Mouse (Mus musculus): ENCODE data around the gene Tbc1d16.

Tbc1d16 gene

DNA sequence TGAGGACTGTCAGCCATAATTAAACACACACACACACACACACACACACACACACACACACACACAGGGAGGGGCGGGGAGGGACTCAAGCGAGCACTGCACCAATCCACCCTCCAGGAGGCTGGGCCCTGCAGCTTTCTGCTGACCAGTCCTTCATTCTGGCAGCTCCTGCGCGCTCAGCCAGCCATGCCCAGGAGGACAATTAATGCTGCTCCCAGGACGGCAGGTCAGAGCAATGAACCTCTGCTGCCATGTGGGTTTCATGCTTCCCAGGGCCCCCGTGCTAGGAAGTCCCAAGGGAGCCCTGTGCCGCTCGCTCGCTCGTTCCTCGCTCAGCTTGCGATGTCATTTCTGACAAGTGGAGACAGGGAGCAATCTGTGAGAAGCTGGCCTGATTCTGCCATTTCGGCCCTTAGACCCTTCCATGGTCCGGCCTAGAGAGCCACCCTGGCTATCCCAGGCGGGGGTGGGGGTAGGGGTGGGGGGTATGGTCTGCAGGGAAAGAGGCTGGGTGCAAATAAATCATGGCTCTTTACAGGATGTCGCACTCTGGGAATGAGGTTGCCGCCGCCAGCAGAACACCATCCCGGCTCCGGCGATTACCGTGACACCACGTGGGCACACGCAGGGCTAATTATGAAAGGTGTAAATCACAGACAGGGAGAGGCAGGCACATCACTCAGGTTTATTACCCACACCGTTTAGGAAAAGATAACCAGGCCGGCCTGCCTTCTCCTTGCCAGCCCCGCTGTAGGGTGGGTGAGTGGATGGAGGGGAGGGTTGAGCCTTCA, 51.7 kb downstream of the Tbc1d16 start:
- no peak for DNase-seq (ENCODE audit: low read depth)

DNA sequence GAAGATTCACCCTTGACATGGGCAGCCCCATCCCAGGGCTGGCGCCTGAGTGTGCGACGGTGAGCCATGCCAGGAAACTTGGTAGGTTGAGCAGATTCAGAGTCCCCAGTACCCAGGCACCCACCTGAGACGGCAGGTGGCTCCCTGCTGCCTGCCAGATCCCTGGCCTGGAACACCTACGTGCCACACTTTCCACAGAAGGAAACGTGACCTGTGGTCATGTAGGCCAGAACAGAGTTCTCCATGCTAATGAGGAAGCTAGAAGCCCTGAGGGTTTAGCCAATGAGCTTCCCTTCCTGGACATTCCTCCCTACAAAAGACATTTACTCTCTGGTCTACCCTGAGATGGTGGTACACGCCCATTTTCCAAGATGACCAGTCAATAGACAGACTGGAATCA, 56.7 kb downstream of the Tbc1d16 start:
- no peak for DNase-seq (ENCODE audit: low read depth)

GRCm38 (mm10) chr11:119168851-119169250, 59.4 kb downstream of the Tbc1d16 start:
- DNase-seq (ENCODE audit: low read depth) = no peak

DNA sequence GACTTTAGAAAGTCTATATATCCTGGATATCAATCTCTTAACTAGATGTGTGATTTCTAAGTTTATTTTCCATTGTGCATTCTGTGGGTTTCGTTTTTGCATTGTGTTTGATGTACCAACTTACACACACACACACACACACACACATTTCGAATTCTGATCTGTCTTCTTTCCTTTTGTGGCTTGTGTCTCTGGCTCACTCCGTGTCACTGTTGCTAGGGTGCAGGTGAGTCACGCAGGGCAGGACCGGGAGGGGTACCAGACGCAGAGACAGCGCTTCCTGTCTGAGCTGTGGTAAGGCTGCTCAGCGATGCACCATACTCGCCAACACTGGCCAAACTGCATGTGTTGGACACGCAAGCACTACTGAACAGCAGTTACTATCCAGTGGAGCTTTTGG, 62.3 kb downstream of the Tbc1d16 start:
- DNase-seq (ENCODE audit: low read depth) = peak; percentile 94

GRCm38 (mm10) chr11:119164375-119164774, 63.9 kb downstream of the Tbc1d16 start:
- DNase-seq (ENCODE audit: low read depth) = peak; percentile 82

GRCm38 (mm10) chr11:119163734-119163992, 64.6 kb downstream of the Tbc1d16 start:
- no peak for DNase-seq (ENCODE audit: low read depth)

- peak; percentile 87 for DNase-seq (ENCODE audit: low read depth)
These were observed 65.2 kb downstream of the Tbc1d16 start for GRCm38 (mm10) chr11:119162959-119163733.

- peak; percentile 47 for DNase-seq (ENCODE audit: low read depth)
These were observed 66.6 kb downstream of the Tbc1d16 start for GRCm38 (mm10) chr11:119161665-119162064.

GRCm38 (mm10) chr11:119160050-119160449, 68.2 kb downstream of the Tbc1d16 start:
- peak; percentile 88 for DNase-seq (ENCODE audit: low read depth)

GRCm38 (mm10) chr11:119159496-119159895, 68.8 kb downstream of the Tbc1d16 start:
- DNase-seq (ENCODE audit: low read depth) = peak; percentile 68

- DNase-seq (ENCODE audit: low read depth) = peak; percentile 43
These were observed 70.7 kb downstream of the Tbc1d16 start for GRCm38 (mm10) chr11:119157377-119158189.

DNA sequence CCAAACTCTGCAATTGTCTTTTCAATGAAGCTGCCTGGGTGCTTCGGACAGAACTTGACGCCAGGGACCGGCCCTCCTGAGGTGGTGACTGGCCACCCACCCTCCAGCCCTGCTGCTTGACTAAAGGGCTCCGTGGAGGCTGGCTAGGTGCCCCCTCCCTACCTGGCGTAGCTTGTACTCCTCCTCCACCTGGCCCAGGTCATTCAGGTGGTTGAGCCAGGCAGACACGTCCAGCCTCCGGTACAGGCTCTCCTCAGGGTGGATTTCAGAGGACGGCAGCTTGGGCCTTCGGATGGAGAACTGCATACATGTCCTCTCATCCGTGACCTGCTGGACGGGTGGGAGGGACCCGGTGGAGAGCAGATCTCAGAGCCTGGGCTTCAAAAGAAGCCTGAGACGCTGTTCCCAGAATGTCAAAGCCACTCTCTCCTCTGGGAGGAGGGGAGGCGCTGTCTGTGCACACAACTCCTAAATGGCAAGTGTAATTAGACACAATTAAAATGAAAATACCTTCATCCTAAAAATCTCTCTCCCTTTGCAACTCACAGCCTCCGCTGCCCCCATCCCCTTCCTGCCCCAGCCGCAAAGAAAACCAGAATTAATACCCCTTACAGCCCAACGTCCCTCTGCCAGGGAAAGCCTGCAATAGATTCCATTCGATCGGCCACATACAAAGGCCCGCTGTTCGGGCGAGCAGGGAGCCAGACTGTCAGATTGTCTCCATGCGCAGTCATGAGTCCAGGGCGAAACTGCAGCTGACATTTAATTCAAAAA, 71.6 kb downstream of the Tbc1d16 start:
- no peak for DNase-seq (ENCODE audit: low read depth)

- DNase-seq (ENCODE audit: low read depth) = no peak
These were observed 72.4 kb downstream of the Tbc1d16 start for GRCm38 (mm10) chr11:119155638-119156480.

- DNase-seq (ENCODE audit: low read depth) = no peak
These were observed 75.9 kb downstream of the Tbc1d16 start for GRCm38 (mm10) chr11:119152321-119152831.

GRCm38 (mm10) chr11:119151073-119151607, 77.2 kb downstream of the Tbc1d16 start:
- peak; percentile 28 for DNase-seq (ENCODE audit: low read depth)

DNA sequence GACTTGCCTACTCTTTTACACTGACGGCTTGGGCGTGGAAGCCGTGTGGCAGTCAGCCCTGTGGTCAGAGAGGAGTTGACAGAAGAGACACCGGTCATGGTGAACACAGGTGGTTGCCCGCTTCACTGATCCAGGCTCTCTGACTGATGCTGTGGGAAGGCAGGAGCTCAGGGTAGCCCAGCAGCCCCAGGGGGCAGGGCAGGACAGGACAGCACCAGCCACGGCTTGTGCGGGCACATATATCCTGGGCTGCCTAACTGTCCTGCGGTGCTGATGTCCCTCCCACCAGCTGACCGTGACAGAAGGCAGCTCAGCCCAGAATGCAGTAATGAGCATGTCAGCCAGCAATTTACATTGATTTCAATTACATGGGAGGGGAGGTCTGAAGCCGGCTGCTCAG, 77.9 kb downstream of the Tbc1d16 start:
- no peak for DNase-seq (ENCODE audit: low read depth)

- DNase-seq (ENCODE audit: low read depth) = no peak
These were observed 79.5 kb downstream of the Tbc1d16 start for GRCm38 (mm10) chr11:119148829-119149228.

- no peak for DNase-seq (ENCODE audit: low read depth)
These were observed 81.1 kb downstream of the Tbc1d16 start for GRCm38 (mm10) chr11:119147153-119147552.

DNA sequence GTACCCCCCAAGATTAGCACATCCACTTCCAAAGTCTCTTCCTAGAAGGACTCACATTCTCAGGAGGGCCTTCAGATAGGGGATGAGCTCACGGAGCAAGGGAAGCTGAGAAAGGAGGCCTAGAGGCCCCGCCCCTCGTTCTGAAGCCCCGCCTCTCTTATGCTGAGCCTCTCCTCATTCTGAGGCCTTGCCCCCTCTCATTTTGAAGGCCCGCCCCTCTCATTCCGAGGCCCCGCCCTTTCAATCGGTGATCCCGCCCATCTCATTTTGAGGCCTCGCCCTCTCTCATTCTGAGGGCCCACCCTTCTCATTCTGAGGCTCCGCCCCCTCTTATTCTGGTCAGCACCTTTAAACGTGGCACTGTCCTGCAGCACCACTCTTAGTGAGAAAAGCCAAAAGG, 82.2 kb downstream of the Tbc1d16 start:
- DNase-seq (ENCODE audit: low read depth) = peak; percentile 35

- peak; percentile 34 for DNase-seq (ENCODE audit: low read depth)
These were observed 83.4 kb downstream of the Tbc1d16 start for GRCm38 (mm10) chr11:119144801-119145475.

Measured in induced T-regulatory cell, adult 2 months (primary cell).